Mouse (Mus musculus): ENCODE results near the gene Enkd1.
A peak's percentile ranks its signal among the peaks of the same experiment; 100 is the strongest.

The Enkd1 gene

DNA sequence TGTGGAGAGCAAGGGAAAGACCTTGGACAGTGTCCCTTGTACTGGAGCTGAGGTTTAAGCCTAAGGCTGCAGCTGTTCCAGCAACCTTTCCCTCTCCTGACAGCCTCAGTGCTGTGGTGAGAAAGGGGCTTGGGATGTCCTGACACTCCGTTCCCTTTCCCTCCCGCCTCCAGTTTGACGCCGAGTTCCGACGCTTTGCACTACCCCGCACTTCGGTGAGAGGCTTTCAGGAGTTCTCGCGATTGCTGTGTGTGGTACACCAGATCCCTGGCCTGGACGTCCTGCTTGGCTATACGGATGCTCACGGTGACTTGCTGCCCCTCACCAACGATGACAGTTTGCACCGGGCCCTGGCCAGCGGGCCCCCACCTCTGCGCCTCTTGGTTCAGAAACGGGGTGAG lies 6.0 kb downstream of the Enkd1 start:
- DNase-seq (ENCODE audit: low read depth, low spot score) = no peak

DNA sequence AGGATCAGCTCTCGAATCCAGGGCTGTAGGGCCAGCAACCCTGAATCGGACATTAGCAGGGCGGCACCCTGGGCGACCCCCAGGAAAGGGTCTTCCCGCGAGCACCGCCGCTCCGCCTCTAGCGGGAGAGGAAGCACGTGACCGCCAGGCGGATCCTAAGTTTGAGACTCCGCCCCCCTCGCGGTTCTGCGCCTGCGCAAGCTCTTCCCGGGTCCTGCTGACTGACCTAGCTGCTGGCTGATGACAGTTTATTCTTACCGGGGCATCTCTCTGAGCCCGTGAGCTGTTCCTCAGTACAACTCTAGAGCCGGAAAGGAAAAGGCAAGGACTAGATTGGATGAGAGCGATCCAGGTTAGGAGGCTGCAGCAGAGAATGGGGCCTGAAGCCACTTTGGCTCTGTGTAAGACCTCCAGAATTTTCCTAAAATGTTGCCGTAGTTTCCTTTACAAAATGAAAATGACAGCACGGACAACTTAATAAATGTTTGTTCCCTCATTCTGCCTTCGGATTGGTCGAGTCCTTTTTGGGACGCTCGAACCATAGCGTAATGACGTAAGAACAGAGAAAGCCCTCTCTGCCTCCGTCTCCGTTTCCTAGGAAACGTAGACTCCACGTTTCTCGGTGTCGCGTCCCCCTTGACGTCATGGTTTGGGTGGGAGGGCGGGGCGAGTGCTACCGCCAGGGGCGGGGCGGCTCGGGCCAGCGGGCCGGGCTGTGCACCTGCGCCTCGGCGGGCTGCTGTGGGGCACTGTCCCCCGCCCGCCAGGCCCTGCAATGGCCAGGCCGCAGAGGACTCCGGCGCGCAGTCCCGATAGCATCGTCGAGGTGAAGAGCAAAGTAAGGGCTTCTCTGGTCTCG lies 6.8 kb downstream of the Enkd1 start, which contains the start of the genes Acd and Pard6a:
Acd (minus strand) TSS at position 137 of the 859 bp plus-strand sequence.
Pard6a (plus strand) TSS at position 183 of the 859 bp plus-strand sequence.
- peak; percentile 93 for DNase-seq (ENCODE audit: low read depth, low spot score)

DNA sequence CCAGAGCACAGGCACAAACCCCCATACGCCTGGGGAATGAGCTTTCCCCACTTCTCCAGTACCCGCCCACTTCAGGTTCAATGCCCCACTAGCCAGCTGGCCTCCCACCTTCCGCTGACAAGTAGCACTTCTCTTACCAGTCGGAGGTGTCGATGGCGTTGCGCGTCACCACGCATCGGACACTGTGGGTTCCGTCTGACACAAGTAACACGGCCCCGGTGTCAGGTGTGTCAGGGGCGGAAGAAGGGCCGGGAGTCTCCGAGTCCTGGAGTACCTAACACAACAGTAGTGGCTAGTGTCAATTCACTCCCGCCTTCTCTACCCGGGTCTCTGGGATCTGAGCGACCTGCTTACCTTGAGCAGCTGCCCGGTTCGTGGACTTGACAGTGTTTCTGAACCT lies 7.4 kb downstream of the Enkd1 start:
- DNase-seq (ENCODE audit: low read depth, low spot score) = no peak

GRCm38 (mm10) chr8:105699488-105700215 lies 8.4 kb downstream of the Enkd1 start:
- DNase-seq (ENCODE audit: low read depth, low spot score) = no peak

DNA sequence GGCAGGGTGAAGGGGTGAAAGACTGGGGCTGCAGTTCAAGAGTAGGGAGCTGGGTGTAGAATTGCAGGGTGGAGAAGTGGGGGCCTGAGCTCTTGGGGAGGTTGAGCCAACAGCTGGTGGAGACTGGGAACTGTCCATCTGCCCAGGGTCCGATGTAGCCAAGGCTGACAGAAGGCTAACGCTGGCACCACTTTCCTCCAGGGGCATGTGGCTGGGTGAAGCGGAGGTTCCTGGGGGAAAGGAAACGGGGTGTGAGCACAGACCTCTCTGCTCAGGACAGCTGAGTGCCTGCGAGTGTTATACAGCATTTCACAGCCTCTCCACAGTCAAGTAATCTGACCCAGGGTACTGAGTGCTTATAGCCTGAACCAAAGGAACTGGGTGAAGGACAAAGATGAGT lies 9.3 kb downstream of the Enkd1 start:
- no peak for DNase-seq (ENCODE audit: low read depth, low spot score)

DNA sequence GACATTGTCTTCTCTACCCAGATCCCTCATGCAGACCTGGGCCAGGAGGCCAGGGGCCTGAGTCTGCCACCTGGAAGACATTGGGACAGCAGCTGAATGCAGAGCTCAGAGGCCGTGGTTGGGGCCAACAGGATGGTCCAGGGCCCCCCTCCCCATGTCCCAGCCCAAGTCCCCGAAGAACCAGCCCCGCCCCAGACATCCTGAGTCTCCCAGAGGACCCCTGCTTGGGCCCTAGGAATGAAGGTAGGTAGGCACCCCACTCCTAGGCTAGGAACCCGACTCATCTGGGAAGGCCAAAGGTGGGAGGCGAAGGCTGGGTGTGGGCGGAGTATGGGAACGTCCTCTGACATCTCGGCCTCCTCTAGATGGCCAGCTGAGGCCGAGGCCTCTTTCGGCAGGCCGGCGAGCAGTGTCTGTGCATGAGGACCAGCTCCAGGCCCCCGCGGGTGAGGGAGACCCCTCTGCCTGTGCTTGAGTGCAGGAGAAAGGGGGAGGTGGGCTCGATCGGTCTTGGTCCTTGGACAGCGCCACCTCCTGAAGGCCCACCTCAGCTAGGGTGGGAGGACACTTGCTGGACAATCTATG lies 10.7 kb downstream of the Enkd1 start:
- DNase-seq (ENCODE audit: low read depth, low spot score) = no peak

- no peak for DNase-seq (ENCODE audit: low read depth, low spot score)
These were observed 12.8 kb downstream of the Enkd1 start for GRCm38 (mm10) chr8:105695080-105695780.

DNA sequence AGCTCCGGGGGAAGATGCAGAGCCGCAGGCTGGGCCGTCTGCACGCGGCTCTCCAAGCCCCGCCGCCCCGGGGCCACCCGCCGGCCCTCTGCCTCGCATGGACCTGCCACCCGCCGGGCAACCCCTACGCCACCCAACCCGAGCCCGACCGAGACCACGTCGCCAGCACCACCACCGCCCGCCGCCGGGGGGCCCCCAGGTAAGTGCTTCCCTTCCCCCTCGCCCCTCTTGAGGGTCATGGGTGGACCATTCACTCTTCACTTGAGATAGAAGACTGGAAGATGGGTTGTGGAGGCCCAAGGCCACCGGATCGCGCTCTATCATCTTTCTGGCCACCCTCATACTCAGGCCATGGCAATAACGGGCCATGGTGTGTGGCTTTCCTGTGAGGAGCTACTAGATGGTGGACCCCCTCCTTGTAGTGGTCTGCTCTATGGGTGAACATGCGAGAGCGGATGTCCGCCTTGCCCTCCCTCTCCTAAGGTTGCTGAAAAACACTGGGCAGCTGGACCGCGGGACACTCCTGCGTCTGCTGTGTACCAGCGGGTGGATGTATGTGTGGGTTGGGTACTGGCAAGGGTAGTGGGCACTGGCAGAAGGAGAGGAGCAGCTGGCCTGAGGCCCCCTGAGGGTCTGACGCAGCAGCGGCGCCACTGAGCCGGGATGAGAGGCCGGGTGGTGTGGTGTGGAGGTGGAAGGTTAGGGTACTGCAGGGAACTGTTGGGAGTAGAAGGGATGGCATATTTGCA lies 13.8 kb downstream of the Enkd1 start:
- no peak for DNase-seq (ENCODE audit: low read depth, low spot score)

DNA sequence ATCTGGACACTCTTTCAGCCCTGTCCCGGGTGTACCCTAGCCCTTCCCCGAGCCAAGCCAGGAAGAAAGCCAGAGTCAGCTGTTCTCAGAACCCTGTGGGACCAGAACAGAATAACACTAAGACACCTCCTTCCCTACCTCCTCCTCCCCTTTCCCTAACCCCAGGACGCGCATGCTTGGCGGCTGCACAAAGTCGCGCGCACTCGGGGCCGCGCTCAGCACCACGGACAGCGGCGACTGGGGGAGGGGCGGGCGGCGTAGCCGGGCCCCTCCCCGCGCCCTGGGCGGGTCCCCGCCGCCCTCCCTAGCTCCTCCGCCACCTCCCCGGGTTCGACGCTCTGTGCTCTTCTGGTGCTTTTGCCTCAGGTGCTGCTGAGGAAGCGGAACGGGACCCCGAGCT lies 14.4 kb downstream of the Enkd1 start:
- peak; percentile 59 for DNase-seq (ENCODE audit: low read depth, low spot score)

DNA sequence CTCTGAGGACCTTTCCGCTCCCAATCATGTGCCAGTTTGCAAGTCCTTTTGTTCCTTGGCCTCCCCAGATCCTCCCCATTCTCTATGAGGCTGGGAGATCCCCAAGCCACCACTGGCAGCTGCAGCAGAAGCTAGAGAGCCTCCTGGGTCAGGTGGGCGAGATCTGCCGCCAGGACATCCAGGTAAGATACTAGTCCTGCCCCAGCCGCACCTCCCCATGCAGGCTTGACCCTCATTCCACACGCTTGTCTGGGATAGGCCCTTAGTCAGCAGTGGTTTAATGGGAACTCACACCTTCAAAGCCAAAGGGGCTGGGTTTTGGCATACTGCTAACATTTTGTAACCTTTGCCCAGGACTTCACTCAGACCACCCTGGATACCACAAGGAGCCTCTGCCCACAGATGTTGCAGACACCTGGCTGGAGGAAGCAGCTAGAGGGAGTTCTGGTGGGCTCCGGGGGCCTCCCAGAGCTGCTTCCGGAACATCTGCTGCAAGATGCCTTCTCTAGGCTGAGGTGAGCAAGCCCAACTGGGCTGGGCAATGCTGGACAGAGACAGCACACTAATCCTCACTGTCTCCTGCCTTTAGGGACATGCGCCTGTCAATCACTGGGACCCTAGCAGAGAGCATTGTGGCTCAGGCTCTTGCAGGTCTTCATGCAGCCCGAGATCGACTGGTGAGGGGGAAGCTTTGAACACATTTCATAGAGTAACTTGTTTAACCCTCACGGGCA lies 15.4 kb downstream of the Enkd1 start:
- no peak for DNase-seq (ENCODE audit: low read depth, low spot score)

DNA sequence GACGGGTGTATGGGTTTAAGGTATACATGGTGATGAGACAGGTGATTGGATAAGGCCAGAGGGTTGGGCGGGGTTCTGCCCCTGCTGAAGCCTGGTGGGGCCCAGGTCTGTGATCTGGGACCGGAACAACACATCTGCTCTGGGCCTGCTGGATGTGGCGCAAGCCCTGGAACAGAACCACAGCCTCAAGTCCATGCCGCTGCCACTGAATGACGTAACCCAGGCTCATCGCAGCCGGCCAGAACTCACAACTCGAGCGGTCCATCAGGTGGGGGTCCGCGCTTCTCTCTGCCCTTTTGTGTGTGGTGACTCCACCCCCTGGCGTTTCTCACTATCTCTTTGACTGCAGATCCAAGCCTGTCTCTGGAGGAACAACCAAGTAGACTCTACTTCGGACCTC lies 17.0 kb downstream of the Enkd1 start:
- no peak for DNase-seq (ENCODE audit: low read depth, low spot score)

GRCm38 (mm10) chr8:105689983-105690360 lies 18.0 kb downstream of the Enkd1 start:
- no peak for DNase-seq (ENCODE audit: low read depth, low spot score)

DNA sequence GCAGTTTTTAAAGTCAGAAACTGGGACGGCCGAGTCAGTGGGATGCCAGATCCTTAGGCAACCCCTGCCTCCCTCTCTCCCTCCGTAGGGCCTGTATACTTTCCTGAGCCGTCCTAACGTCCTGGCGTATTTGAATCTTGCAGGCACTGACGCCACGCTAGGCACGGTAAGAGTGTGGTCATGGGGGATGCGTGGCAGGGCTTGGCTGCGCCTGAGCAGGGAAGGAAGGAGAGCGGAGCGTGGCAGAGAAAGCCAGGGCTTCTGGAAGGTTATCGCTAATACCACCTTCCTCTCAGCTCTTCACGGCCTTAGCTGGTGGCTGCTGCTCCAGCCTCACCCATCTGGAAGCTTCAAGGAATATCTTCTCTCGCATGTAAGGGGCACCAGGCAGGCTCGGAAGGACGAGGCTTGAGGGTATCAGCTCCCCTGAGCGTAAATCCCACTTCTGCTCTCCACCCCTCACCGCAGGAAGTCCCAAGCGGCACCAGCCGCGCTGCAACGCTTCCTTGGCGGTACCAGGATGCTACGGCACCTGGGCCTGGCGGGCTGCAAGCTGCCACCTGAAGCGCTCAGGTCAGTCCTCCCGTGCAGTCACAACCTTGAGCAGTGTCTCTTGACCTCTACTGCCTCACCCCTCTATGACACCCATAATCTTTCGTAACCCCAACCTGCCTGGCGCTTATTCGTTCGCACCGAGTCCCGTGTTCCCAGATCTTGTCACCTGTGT lies 18.6 kb downstream of the Enkd1 start:
- no peak for DNase-seq (ENCODE audit: low read depth, low spot score)

DNA sequence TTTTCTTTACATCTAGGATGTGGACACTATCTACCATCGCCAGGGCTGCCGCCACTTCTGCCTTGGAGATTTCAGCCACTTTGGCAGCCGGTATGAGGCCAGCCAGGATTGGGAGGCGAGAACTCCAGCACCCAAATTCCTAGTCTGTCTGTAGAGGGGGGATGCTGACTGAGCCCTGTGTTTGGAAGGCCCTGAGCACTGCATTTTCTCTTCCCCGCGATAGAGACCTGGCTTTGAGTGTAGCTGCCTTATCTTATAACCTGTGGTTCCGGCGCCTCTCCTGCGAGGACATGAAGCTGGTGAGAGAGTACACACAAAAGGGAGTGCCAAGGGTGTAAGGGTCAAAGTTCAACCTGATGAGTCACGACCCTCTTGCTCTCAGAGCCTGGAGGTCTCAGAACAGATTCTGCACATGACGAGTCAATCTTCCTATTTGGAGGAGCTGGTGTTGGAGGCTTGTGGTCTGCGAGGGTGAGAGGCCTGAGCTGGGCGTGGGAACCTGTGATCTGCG lies 19.7 kb downstream of the Enkd1 start:
- no peak for DNase-seq (ENCODE audit: low read depth, low spot score)

GRCm38 (mm10) chr8:105687512-105687911 lies 20.5 kb downstream of the Enkd1 start:
- DNase-seq (ENCODE audit: low read depth, low spot score) = no peak

- no peak for DNase-seq (ENCODE audit: low read depth, low spot score)
These were observed 21.5 kb downstream of the Enkd1 start for GRCm38 (mm10) chr8:105686551-105686950.

DNA sequence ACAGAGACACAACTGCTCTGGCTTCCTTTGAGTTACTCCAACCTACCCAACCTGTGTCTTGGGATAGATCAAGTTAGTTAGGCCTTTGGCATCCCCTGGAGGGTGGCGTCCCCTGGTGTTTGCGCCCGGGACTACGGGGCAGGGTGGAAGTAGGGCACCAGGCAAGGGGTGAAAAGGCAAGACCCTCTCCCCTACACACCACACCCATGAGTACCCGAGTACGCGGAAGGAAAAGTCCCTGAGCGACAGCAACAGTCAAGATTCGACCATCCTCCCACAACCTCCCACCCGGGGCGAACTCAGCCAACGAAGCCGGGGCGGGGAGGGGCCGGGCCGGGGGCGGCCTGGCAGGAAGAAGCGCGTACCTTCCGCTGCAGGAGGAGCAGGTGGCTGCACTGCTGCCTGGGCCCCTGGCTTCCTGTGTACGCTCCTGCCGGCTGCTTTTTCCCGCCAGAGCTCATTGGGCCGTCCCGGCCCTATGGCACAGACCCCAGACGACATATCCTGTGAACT lies 22.2 kb downstream of the Enkd1 start, which contains the start of gene Carmil2:
Carmil2 (plus strand) TSS at position 479 of the 513 bp plus-strand sequence.
- no peak for DNase-seq (ENCODE audit: low read depth, low spot score)

DNA sequence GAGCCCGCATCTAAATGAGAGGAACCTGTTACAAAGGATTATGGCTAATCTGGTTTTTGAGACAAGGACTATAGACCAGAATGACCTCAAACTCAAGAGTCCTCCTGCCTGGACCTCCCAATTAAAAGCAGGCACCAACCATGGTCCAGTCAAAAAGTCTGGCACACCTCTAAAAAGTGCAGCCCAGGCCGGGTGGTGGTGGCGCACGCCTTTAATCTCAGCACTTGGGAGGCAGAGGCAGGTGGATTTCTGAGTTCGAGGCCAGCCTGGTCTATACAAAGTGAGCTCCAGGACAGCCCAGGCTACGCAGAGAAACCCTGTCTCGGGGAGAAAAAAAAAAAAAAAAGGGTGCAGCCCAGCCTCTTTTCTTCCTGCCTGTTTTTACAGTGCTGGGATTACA lies 22.7 kb downstream of the Enkd1 start:
- no peak for DNase-seq (ENCODE audit: low read depth, low spot score)

GRCm38 (mm10) chr8:105677891-105678290 lies 30.1 kb downstream of the Enkd1 start:
- no peak for DNase-seq (ENCODE audit: low read depth, low spot score)
